Mouse (Mus musculus) B cell, adult 2 months (primary cell): ENCODE data around the gene Max.
A peak's percentile ranks its signal among the peaks of the same experiment; 100 is the strongest.

Experiments used
- DNase-seq, 2 experiments: peaks; one replicate each; pipeline ENCODE4 v3.0.0; 2022

Gene Max

DNA sequence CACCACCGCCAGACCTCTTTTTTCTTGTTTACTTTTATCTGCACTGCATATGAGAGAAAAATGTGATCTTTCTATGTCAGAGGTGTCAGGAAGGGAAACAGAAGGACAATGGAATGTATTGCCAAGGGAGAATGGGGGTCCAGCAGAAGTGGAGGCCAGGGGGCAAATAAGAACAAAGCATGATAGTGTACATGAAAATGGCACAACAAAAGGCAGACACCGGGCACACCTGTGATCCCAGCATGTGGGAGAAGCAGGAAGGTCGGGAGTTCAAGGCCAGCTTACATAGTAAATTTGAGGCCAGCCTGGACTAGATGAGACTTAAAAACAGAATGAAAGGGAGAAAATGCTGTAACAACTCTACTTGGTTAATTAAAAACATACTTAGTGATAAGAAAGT lies 43.1 kb downstream of the Max start:
- no peak for DNase-seq

DNA sequence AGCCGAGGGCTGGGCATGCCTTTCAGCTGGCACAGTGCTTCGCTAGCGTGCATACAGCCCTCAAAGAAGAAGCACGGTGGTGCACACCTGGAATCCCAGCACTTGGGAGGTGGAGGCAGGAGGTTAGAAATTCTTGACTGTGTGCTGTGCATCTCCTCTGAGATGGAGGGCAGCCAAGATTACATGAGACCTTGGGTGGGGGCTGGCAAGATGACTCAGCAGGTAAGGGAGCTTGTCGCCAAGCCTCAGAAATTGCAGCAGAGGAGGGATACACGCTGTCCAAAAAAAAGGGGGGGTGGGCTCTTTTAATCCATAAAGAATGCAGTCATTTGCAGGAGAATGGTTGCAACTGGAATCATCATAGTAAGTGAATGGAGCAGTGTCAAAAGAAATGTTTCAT lies 43.9 kb downstream of the Max start:
- no peak for DNase-seq

DNA sequence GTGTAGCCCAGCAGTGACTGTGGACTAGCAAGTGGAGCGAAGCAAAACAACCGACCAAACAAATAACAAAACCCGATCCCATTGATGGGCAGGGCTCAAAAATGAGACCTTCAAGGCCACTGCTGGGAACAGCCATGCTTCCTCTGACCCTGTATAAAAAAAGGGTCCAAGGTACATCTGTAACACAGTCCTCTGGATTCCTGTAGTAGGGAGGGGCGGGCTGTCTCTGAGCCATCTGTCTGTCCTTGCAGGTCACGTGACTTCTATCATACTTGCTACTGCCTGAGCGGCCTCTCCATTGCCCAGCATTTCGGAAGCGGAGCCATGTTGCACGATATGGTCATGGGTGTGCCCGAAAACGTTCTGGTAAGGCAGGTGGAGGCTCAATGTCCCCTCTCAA lies 45.8 kb downstream of the Max start:
- no peak for DNase-seq

DNA sequence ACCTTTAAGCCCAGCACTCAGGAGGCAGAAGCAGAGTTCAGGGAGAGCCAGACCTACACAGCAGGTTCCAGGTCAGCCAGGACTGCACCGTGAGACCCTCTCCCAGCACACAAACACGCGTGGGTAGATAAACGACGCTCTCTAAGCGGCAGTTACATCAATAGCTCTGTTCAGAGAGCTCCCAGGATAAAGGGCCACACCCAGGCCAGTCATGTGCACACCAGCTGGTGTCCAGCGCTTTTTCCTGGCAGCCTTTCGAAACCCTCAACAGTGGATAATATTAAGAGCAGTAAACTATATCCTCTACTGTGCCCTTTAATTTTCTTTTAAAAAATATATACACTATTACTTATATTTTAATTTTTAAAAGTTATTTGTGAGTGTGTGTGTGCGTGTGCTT lies 49.8 kb downstream of the Max start:
- DNase-seq: no peak

DNA sequence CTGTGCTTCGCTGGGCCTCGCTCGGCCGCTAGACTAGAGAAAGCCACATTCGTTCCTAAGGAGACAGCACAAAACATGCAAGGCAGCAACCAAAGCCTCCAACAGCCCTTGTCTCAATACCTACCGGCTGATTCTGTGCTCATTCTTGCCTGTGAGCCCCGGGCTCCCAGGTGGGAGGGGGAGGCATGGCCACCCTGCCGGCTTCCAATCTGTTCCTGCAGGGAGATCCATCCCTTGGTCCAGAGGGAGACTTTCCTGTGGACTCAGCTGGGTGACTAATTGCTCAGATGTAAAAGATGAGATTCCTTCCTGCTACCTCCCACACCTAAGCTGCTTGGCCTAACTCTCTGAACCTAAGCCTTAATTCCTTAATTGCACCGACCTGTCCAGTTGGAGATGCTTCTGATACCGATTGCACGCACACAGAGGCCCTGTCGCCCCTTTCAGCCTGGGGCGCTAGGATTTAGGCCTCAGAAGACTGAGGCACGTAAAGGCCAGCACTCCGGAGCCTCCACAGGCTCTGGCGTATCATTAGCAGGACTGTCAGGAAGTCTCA lies 50.8 kb downstream of the Max start:
- DNase-seq: no peak

DNA sequence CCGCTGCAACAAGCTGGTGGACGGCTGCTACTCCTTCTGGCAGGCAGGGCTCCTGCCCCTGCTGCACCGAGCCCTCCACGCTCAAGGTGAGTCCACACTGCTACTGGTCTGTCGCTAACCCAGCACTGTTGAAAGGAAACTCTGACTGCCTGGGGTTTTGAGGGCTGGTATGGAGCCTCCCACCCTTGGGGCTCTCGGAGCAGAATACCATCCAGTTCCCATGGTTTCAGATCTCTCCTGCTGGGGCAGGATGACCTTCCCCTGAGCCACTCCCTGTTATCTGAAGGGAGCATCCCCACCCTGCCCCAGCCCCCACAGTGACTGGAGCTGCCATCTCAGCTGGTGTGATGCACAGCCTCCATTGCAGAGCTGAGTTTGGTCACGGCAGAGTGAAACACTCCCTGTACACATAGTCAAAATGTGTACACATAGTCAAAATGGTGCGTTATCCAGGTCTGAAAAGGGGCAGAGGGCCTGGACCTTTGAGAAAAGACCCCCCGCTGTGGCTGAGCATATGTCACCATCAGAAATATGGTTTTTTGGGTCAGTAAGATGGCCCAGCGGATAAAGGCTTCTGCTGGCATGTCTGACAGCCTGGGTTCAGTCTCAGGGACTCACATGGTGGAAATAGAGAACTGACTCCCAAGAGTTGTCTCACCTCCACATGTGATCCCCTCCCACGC lies 51.6 kb downstream of the Max start:
- no peak for DNase-seq

DNA sequence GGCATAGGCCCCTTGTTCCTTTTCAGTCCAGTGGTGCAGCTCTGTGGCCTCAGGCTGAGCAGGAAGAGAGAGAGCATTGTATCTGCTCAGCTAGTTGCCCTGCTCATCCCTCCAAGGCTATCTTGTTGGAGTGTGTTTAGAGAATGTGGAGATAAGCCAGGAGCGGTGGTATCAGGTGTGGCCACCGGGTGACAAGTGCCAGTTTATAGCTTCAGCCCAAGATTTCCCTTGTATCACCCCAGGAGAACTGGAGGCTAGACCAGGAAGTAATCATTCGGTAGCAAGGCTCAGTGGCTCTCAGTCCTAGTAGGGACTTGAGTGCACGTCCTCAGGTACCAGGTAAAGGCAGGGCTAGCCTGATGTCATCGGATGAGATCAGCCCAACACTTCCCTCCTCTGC lies 52.8 kb downstream of the Max start:
- DNase-seq: no peak

DNA sequence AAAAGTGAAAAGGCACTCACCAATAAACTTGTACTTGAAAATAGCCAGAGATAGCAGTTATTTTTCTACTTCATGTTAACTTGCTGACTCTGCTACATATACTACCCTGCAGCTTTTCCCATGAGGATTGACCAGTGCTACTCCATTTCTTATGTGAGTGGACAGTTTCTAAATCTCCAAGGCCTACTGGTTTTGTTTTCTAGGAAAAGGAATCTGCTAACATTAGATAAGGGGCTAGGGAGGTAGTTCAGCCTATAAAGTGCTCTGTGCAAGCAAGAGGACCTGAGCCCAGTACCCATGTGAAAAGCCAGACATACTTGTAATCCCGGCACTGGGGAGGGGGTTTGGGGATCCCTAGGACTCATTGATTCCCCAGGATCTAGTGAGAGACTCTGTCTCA lies 55.7 kb downstream of the Max start:
- no peak for DNase-seq

DNA sequence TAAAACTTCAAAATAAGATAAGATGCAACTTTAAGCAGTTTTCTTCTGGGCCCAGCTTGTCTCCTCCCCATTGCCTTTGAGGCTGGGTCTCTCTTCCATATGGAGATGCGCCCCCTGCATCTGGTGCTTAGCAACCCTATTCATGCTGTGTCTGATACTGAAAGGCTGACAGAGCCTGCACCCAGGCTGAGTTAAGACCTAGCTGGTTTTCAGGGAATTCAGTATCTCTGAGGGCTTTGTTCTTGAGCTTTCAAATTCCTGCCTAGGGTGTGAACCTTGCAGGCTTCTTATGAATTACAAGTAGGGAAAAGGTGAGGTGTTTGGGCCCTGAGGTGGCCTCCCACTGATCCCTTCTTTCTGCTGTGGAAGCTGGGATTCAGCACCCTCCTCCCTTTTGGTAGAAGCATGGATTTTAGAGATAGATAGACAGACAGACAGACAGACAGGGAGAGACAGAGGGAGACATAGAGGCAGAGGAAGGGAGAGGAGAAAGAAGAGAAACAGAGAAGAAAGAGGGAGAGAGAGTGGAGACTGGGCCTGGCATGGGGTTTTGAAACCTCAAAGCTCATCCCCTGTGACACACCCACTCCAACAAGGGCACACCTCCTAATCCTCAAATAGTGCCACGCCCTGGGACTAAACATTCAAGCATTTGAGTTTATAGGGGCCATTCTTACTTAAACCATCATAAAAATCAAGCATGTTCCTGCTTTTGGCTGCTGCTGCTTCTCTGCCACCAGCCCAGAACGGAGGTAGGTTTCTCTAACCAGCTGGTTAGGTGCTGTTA lies 60.3 kb downstream of the Max start:
- DNase-seq: no peak

DNA sequence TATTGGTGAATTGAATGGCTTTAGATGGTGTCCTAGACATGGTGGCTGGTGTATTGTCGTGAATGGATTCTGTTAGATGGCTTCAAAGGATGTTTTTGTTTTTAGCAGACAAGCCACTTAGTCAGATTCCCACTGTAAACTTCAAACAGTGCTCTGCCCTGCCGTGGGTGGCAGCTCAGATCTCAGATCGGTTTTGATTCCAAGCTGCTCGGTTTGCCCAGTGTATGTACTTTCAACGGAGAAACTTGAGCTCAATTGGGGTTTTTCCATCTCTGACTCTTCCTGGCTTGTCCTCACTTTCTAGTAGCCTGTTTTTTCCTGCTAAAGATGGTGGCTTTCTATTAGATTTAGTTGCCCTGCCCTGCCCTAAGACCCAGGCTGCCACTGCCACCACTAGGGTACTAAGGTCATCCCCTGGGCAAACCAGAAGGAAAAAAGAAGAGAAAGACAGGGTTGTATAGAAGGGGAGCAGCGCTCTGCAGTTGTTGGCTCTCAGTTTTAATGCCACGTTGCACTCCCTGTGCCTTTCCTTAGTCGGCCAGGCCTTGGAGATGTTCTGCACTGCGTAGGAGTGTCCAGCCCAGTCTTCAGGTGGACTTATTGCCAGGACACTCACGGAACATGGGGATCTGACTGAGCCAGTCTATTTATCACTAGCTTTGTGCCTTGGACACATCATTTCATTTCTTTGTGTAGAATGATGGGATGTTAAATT lies 62.6 kb downstream of the Max start:
- DNase-seq: no peak

DNA sequence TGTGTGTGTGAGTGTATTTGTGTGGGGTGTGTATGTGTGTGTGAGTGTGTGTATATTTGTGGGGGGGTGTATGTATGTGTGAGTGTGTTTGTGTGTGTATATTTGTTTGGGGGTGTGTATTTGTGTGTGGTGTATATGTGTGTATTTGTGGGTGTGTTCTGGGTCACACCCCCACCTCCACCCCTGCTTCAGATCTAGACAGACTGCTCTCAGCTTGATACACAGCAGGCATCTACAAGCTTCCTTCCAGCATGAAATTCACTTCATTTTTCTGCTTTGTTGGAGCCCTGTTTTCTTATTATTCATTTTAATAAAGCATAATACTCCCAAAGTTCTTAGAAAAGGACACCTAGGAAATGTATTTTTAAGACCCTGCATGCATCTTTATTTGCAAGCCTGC lies 63.9 kb downstream of the Max start:
- DNase-seq: no peak

DNA sequence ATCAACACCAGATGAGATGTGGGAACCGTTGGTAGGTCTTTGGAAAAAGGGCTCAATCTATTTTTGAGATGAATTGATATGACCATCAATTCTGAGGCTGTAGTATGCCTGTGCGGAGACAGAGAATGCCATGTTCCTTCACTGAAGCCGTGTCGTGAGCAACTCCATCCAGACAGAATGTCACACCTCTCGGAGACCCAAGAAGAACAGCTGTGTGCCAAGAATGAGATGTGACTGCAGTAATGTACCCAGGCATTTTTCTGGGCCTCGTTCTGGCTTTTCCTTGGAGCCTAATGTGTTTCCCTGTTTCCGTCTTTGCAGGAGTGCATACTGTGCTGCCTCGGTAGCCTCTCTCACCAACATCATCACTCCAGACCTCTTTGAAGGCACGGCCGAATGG lies 65.0 kb downstream of the Max start:
- no peak for DNase-seq

DNA sequence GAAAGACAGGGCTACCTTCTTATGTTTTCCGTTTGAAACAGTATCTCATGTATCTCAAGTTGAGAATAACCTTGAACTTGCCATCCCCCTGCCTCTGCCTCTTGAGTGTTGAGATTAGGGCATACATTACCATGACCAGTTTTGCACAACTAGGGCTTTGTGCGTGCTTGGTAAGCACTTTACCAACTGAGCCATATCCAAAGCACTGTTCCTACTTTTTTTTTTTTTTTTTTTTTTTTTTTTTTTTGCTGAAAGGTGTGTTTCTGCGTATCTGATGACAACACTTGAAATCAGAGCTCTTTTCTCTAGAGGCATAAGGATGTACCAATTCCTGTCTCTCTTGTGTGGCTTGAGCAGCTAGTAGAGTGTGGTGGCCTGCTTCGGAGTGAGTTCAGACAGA lies 65.4 kb downstream of the Max start:
- no peak for DNase-seq

DNA sequence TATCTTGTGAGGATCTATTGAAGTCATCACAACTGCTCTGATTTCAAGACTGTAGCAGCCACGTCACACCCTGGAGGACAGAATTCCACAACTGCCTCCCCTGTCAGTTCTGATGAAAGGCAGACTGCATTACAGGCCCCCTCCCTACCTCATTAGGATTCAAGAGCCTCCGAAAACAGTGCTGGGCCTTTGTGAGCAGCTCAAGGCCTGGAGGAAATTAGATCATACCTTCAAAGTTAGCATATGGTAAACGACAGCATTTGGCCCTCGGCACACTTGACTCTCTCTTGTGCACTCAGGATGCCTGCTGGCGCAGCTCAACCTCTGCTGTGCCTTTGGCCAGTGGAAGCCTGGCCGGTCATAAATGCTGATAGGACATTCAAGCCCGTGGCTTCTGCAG lies 66.2 kb downstream of the Max start:
- DNase-seq: no peak

DNA sequence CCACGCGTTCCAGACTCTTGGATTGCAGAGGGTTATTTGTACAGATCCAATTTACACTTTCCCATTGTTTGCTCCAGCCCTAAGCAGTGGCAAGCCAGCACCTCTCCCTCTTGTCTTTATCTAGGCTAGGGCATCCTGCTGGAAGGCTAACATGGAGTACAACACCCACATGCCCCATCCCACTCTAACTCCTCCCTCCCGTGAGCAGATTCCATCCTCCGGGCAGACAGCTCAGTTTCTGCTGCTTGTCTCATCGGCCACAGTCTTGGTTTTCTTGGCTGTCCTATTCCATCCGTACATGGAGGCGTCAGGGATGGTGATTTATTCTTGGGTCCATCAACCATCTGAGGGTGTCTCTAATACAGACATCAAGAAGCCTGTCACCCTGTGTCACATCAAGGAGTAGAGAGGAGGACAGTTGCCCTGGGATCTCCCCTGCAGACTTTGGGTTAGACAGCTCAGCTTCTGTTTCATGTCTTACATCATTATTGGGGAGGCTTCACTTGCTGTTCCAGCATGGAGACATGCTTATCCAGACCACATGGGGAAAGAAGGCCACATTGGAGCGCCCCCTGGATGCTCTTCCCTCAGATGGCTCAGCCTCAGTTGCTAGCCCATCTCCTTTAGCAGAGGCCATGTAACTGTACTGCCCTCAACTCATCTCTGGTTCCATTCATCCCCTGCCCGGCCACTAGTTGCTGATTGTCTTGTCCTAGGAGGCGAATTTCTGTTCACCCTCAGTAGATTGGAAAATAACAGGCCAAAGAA lies 67.0 kb downstream of the Max start:
- DNase-seq: no peak

DNA sequence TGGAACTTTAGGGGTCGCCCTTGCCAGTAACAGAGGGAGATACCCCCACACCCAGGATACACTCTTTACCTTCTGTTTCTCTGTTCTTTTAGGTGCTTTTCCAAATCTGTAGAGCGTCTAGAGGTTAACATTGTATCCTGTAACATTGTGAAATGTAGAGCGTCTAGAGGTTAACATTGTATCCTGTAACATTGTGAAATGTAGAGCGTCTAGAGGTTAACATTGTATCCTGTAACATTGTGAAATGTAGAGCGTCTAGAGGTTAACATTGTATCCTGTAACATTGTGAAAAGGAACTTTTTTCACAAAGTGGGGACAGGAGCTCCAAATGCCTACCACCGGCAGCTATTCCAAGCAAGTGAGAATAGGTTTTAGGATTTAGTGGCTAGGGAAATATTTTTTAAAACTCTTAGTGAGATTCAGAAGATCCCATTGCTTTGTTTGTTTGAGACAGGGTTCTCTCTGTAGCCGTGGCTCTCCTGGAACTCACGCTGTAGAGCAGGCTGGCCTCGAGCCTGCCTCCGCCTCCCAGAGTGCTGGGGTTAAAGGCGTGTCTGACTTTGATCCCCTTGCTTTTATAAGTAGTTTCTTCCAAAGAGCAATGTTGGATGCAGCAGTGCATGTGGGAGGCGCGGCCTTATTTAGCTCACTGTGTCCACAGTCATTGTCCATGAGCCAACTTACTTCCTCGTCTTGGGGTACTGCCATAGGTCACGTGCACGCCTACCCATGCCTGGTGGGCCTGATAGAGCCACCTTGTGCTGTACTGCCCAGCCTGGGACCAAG lies 68.9 kb downstream of the Max start:
- no peak for DNase-seq

DNA sequence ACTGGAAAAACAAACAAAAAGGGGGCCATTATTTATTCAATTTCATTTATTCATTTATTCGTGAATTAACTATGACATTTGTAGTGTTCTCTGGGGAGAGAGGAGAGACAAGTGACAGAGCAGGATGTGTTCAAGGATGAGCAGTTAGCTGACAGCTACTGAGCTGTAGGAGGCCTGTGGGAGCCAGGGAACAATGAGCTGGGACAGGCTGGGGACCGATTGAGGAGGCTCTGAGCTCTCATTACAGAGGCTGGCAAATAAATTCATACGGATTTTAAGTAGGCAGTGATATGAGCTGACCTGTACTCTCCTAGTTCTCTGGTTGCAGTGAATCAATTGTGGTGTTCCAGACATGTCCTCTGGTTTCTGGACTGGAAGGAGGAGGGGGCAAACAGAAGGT lies 70.8 kb downstream of the Max start:
- no peak for DNase-seq

DNA sequence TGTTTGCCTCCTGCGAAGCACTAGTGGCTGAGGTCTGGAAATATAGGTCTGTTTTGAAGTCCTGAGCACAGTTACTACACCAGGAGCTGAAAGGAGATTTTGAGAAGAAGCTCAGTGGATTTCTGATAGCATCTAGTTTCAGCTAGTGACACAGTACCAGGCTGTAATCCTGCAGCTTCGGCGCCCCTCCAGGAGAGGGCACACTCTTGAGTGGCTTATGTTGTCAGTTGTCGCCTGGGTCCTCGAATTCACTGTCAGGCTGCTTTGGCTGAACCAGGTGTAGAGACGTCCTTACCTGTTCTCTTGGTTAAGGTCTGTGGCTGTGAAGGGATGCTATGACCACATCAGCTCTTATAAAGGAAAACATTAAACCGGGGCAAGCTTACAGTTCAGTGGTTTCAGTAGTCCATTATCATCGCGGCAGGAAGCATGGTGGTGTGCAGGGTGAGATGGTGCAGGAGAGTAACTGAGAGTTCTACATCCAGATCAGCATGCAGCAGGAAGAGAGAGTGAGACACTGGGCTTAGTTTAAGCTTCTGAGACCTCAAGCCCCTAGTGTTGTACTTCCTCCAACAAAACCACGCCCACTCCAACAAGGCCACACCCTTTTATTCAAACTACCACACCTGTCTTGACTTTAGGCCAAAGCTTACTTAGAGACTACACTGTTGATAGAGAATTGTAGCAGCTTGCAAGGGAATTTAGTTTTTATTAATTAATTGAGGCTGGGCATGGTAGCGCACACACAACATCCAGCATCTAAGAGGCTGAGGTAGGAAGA lies 72.4 kb downstream of the Max start:
- DNase-seq: peak; percentile 14 to 27

DNA sequence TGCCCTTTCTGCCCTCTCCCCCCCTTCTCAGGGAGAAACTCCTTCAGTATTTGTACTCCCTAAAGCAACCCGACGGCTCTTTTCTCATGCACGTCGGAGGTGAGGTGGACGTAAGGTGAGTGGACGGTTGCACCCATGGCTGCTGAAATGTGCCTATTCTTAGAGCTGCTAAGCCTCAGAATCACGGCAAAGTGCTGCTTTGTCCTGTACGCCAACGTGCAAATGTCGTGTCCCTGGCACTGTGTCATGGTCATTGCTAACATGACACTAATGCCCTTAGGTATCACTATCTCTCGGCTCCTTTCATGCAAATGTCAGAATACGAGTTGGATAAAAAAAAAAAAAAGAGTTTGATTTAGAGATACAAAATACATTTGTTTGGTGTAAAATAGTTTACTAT lies 74.1 kb downstream of the Max start:
- no peak for DNase-seq
